Mouse (Mus musculus) CD4-positive, CD25-positive, alpha-beta regulatory T cell, adult 2 months (primary cell): ENCODE results near the gene Scn11a.

Experiments
- DNase-seq: peaks from one replicate; pipeline ENCODE4 v3.0.0-alpha.2; 2012; ENCODE audit warnings: low read depth, low spot score

The Scn11a gene

DNA sequence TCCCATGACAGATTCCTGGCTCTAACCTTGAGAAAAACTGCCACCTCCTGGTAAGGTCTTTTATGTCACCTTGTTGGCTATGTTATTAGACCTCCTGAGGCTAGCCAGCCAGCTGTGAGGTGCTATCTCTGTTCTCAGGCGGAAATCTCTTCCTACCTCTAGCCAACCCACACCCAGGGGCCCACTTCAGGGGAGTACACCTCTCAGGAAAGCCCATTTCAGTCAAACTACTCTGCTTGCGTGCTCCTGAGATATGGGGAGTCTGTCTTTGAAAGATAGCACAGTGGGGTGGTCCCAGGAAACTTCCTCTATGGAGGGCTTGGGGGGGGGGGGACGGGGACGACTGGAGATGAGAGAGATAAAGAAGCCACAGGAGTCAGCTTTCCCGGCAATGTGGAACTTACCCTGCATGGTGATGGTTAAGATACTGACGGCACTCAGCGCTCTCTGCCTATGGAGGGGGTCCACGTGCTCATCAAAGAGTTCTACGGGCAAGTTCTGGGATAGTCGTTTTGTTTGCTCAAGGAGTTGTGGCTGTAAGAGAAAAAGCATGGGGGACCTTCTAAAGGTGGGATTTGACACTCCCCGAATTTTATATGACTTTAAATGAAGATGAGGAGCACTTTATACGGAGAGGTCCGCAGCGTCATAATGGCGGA is 29.9 kb downstream of the Scn11a start:
- peak; percentile 20 for DNase-seq

DNA sequence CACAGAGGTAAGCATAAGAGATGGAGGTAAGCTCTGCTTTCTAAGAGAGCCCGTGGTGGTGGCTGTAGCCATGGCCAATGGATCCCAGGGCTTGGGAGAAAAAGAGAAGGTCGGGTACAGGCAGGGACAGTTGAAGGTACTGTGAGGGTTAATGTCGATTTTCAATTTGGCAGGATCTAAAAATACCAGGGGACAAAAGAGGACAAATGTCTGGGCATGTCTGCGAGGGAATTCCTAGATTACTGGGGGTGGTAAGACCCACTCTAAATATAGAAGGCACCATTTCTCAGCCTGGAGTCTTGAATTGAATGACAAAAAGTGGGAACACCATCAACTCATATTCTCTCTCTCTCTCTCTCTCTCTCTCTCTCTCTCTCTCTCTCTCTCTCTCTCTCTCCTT is 30.8 kb downstream of the Scn11a start:
- no peak for DNase-seq

DNA sequence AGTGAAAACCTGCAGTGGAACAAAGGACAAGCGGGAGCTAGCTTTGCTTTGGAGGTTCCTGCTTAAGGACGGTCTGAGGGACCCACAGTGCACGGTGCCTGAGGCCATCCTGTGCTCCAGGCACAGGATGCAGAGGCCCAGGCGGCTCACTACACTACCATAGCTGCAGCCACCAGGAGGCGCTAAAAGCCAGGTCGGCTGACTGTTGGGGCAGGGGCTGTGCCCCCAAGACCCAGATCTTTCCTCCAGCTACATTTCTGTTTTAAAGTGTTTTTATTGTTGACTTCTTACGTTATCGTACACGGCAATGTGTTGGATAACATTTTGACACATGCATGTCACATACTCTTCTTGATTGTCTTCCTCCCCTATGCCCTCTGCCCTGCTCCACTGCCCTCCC is 32.8 kb downstream of the Scn11a start:
- peak; percentile 58 for DNase-seq

DNA sequence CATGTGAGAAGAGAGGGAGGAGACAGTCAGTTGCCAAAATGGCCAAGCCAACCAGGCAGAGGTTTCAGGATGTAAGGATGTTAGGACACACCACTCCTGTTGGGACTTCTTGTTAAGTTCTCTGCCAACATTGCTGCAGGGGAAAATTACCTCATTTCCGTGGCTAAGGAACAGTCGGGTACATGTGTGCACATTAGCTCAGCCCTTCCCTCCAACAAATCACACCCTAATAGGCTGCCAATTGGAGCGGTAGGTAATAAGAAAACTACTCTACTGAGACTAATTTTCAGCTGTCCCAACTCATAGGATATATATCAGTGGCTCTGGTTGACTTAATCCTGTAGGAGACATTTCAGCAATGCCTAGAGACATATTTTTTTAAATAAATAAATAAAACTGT is 44.4 kb downstream of the Scn11a start:
- no peak for DNase-seq

DNA sequence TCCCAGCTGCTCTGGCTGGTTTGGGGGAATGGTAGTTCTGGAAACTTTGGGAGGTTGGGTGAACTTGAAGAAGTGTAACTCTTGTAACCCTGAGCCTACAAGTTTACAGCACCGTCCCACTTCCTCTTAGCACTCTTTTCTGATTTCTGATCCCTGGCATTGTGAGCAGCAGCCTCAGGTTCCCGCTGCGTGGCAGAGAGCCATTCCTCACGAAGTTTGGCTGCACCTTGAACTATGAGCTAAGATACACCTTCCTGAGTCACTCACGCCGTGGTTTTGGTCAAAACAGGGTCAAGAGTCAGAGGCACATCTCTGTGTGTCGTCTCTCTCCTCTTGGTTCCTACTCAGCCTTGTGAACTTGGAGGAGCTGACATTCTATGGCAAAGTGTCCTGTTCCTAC is 48.6 kb downstream of the Scn11a start:
- DNase-seq = no peak

DNA sequence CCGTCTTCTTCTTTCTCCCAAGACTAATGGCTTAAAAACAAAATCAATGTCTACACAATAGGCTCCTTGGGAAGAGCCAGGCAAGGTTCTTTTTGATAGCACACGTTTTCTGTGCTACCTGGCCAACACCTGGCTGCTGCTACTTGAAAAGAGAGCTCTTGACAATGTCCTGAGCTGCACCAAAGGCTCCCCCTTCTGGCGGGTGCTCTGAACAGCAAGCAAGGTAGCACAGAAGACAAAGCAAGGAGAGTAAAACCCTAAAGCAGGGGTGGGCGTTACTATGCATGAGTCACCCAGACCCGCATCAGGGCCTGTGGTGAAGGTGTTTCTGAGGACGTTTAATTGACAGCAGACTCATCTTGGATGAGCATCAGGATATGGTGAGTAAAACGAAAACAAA is 56.7 kb downstream of the Scn11a start:
- peak; percentile 71 for DNase-seq

DNA sequence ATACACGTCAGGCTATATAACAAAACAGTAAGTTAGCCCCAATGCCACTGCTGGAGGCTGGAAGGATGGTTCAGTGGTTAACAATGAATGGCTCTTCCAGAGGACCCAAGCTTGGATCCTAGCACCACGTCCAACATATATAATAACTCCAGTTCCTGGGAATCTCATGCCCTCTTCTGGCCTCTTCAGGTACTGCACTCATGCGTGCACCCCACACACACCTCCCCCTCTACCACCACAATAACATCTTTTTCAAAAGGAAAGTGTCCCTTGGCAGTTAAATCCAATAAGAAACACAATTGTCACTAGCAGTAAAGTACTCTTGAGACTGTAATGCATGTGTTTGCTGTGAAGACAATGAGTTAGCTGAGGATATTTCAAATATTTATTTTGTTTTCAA is 65.0 kb downstream of the Scn11a start:
- DNase-seq = no peak

DNA sequence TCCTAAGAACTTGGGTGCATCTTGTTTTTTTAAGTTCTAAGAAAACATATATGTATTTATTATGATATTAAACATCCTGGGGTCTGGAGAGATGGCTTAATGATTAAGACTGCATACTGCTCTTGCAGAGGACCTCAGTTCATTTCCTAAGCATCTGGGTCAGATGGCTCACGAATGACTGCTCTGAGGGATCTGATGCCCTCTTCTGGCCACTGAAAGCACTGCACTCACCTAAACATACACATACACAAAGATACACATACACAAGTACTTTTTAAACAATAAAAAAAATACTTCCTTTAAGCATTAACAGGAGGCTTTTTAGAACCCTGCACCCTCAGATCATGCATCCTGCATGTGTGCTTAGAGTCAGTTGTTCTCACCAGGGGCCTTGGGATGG is 65.8 kb downstream of the Scn11a start:
- DNase-seq = no peak

DNA sequence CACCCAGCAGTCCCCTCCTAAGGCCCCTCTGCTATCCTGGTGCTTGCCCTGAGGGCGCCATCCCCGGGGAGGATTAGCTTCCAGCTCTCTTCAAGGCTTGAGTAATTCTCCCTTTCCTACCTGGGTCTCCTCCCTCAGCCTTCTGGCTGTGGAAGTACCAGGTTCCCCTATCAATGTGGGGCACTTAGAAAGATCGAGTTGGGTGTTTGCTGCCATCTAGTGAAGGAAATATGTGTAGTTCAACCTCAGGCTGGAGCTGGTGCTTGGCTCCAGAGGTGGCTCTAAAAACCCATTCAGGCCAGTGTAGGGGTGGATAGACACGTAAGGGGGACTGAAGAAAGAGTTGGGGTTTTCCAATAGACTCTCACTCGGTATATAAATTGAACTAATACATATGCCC is 73.7 kb downstream of the Scn11a start:
- peak; percentile 75 for DNase-seq

DNA sequence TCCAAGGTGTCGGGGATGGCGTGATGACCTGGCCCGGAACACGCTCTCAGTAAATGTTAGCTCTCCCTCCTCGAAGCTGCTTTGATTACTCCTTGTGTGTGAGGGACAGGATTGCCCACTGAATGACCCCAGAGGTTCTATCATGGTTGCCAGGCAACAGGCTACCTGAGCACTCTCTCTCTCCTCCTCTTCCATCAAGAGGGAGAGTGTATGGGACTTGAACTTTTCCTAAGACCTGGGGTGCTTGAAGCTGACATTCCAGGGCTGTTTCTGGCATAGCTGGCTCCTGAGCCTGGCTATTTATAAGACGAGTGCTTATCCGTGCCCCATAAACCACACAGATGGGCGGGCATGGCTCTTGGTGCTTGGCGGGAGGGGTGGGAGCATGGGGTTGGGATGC is 76.1 kb downstream of the Scn11a start:
- no peak for DNase-seq

DNA sequence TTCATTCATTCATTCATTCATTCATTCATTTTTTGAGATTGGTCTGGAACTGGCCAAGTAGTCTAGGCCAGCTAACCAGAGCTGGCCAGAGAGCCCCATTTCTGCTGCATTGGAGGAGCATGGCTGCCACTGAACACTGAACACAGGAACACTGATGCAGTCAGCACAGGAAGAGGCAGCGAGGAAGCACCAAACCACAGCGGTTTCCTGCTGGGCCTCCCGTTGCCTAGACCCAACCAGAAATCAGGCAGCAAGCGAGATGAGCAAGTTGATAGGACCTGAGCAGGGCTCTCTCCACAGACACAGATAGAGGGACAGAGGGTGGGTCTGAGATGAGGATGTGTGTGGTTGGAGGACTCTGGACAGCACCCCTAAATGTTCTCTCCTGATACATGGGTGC is 81.4 kb downstream of the Scn11a start:
- peak; percentile 88 for DNase-seq

DNA sequence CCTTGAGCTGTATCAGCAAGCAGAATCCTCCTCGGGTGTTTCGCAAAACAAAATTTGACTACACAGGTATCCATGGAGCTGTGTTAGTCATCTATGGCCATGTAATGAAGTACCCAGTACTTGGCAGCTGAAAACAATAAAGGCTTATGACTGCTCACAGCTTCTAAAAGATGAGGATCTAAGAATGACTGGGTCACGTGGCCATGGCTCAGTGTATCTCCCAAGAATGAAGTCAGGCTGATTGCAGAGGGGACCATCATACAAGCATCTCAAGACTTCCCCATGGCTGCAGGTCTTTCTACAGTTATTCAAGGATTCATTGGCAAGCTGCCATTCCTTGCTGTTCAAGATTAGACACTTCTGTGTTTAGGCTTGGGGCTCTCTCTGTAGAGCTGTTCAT is 81.9 kb downstream of the Scn11a start:
- peak; percentile 26 for DNase-seq

DNA sequence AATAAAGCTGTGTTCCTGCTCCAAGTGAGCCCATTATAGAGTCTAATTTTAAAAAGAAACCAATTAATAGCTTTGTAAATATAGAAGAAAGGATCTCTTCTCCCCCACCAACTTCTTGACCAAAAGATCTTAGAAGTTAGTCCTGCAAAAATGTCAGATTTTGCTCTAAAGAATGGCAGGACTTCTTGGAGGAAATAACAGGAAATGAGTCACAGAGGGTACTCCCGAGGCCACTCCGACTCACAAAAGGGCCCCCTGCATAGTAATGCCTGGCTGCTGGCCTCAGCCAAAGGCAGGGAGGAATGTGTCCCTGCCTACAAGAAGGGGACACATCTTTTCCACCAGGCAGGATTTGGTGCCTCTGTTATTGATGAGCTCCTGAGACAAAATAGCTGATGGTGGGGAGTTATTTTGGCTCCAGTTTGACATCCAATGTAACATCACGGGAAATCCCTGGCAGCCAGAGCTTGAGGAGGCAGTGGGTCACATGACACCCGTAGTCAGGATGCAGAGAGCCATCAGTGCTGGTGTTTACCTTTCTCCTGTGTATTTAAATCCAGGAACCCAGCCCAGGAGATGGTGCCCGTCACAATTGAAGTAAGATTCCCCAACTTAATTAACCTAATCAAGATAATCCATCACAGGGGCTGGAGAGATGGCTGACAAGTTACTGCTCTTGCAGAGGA is 84.0 kb downstream of the Scn11a start:
- no peak for DNase-seq

DNA sequence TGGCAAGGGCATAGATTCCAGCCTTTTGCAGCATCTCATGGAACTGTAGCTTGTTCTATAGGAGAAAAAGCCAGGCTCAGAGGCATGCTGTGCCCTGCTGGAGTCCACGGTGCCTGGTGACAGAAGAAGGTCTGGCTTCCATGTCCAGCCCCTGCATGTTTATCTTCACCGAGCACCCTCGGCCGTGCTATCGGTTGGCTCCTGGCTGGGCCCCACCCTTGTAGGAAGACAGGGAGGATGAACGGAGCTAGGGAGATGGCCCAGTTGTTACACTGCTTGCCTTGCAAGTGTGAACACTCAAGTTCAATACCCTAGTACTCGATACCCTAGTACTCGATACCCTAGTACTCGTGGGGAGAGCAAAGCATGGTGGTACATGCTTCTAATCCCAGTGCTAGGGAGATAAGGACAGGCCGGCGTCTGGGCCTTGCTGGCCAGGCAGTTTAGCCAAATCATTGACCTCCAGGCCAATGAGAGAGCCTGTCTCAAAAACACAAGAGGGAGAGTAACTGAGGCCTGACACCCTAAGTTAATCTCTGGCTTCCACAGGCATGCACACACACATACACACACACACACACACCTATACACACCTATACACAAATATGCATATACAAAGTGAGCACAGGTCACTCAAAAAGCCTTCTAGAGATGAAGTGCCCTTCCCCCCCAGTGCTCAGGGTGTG is 96.7 kb downstream of the Scn11a start:
- no peak for DNase-seq

DNA sequence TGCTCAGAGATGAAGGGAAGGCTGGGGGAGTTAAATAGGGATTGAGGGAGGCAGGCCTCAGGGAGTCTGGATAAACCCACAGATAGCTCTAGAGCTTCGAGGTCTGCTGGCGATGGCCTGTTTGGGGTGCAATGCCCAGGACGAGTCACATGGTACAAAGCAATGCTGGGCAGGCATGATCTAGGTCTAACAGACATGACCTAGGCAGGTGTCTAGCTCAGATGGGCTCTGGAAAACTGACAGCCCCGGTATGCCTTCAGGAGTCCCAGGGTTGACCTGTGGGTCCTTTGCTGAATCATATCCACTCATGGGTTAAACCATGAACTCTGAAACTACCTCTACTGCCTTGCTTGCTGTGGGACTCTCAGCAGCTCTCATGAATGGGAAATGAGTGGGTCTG is 98.3 kb downstream of the Scn11a start:
- no peak for DNase-seq

DNA sequence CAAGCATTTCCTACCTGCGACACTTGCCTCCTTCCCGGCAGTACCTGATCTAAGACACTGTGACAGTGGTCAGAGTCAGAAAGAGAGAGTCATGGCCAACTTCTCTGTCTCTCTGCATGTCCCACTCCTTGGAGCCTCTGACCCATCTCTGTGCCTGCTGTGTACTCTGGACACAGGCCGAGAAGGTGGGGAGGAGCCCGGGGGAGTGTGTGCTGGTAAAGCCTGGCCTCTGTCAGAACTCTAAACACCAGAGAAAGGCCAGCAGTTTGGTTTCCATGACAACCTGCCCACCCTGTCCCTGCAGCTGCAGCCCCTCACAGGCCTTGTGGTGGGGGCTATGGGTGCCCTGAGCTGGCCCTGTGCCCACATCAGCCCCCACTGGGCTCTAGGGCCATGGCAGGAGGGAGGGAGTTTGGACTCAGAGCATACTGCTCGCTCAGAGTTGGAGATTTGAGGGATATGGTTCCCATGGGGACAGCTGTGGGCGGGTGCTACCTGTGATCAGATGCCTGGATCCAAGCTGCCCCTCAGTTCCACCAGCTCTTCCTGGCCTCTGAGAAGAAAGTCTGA is 99.9 kb downstream of the Scn11a start:
- DNase-seq = no peak

DNA sequence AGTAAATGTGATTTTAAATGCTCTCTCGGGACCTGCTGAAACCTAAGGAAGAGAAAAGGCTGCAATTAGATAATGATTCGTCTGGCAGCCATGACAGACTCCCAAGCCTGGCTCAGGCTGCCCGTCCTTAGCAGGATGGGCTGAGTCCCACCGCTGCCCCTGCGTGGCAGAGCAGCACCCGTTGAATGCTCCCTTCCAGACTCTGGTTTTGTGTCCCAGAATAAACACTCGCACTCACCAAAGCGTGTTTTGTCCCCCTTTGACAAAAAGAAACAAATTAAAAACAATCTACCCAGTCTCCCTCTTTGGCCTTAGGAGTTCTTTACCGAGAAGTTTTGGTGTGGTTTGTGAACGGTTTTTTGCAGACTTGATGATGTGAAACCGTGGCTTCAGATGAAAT is 106.0 kb downstream of the Scn11a start, which contains the start of gene Scn10a:
Gene Scn10a (minus strand): TSS at position 101 of the 400 bp plus-strand sequence.
- DNase-seq = no peak

DNA sequence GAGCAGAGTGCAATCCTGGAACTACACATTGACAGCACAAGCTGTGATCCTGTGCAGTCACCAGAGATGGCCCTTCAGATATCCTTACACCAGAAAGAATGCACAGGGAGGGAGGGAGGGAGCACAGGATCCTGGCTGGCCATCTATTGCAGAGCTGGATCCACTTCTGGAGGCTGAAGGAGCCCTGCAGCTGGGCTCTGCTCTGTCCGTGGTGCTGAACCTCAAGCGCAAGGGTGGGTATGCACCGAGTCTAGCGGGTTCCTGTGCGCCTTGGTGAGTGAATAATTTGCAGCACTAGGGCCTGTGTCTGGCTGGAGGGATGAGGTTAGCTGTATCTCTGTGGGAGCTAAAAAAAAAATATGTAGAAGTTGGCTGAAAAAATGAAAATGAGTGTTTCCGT is 118.6 kb downstream of the Scn11a start:
- peak; percentile 35 for DNase-seq
